Mouse (Mus musculus): Measurements from ENCODE around the gene Rpl41. TPM values are rescaled to one million over a fixed set of nuclear protein-coding genes. Genes with fewer than 3 reads are reported as not detected.

Rpl41 gene
- polyA plus RNA-seq, 1 experiment, result not detected

GRCm38 (mm10) chr10:128547361-128548032, 1.6 kb downstream of the Rpl41 start, which contains the start of gene Zc3h10:
TSS of gene Zc3h10 (minus strand) at chr10:128547774.
- WGBS, result under 1% methylated on average over 50 of the region's 50 CpGs
- H3K4me1 ChIP-seq (ENCODE audit: control insufficient read depth, insufficient read depth, low read length), result peaks cover 4% of the 10 kb centered on the region
- H3K27ac ChIP-seq (ENCODE audit: insufficient read depth, low read depth, low read length), result peak within 1 kb of the TSS; percentile 88
- no peak for TF ChIP-seq CTCF (IDR thresholded peaks at IDR 0.05; ENCODE audit: insufficient read depth, low read depth, low read length)
- TF ChIP-seq POLR2A (IDR thresholded peaks at IDR 0.05; ENCODE audit: insufficient read depth, low read depth, low read length), result peak; percentile 51
- H3K4me3 ChIP-seq (ENCODE audit: insufficient read depth, low read depth, low read length), result peak within 1 kb of the TSS; percentile 72

GRCm38 (mm10) chr10:128546787-128547186, 2.3 kb downstream of the Rpl41 start:
- Histone ChIP-seq H3K4me3 (ENCODE audit: insufficient read depth, low read depth, low read length) (peak overlapping the region; percentile 72), H3K4me1 (ENCODE audit: control insufficient read depth, insufficient read depth, low read length) (peaks cover 4% of the 10 kb centered on the region), H3K27ac (ENCODE audit: insufficient read depth, low read depth, low read length) (peak overlapping the region; percentile 60)
- WGBS, result 11% methylated on average over 7 of the region's 7 CpGs
- TF ChIP-seq CTCF (IDR thresholded peaks at IDR 0.05; ENCODE audit: insufficient read depth, low read depth, low read length) (no peak), POLR2A (IDR thresholded peaks at IDR 0.05; ENCODE audit: insufficient read depth, low read depth, low read length) (no peak)

- WGBS, result 7% methylated on average over 4 of the region's 4 CpGs
- H3K4me3 ChIP-seq (ENCODE audit: insufficient read depth, low read depth, low read length), result no peak overlapping the region
- TF ChIP-seq POLR2A (IDR thresholded peaks at IDR 0.05; ENCODE audit: insufficient read depth, low read depth, low read length) (no peak), CTCF (IDR thresholded peaks at IDR 0.05; ENCODE audit: insufficient read depth, low read depth, low read length) (no peak)
- H3K4me1 ChIP-seq (ENCODE audit: control insufficient read depth, insufficient read depth, low read length), result peaks cover 4% of the 10 kb centered on the region
- H3K27ac ChIP-seq (ENCODE audit: insufficient read depth, low read depth, low read length), result no peak overlapping the region; the same call in 1 of the 2 replicates
Measured at GRCm38 (mm10) chr10:128546361-128546760, 2.7 kb downstream of the Rpl41 start.

- Histone ChIP-seq H3K4me3 (ENCODE audit: insufficient read depth, low read depth, low read length) (no peak overlapping the region), H3K27ac (ENCODE audit: insufficient read depth, low read depth, low read length) (no peak overlapping the region), H3K4me1 (ENCODE audit: control insufficient read depth, insufficient read depth, low read length) (peaks cover 4% of the 10 kb centered on the region)
- TF ChIP-seq POLR2A (IDR thresholded peaks at IDR 0.05; ENCODE audit: insufficient read depth, low read depth, low read length) (no peak), CTCF (IDR thresholded peaks at IDR 0.05; ENCODE audit: insufficient read depth, low read depth, low read length) (no peak)
- WGBS, result 82% methylated on average over 3 of the region's 3 CpGs
Measured at GRCm38 (mm10) chr10:128545570-128545898, 3.6 kb downstream of the Rpl41 start.

GRCm38 (mm10) chr10:128544674-128545569, 4.2 kb downstream of the Rpl41 start:
- Histone ChIP-seq H3K4me1 (ENCODE audit: control insufficient read depth, insufficient read depth, low read length) (peaks cover 4% of the 10 kb centered on the region), H3K4me3 (ENCODE audit: insufficient read depth, low read depth, low read length) (no peak overlapping the region), H3K27ac (ENCODE audit: insufficient read depth, low read depth, low read length) (no peak overlapping the region)
- 92% methylated on average over 37 of the region's 37 CpGs for WGBS
- TF ChIP-seq CTCF (IDR thresholded peaks at IDR 0.05; ENCODE audit: insufficient read depth, low read depth, low read length) (no peak), POLR2A (IDR thresholded peaks at IDR 0.05; ENCODE audit: insufficient read depth, low read depth, low read length) (no peak)

- 97% methylated on average over 15 of the region's 15 CpGs for WGBS
- H3K27ac ChIP-seq (ENCODE audit: insufficient read depth, low read depth, low read length), result no peak overlapping the region
- no peaks in the 10 kb centered on the region for H3K4me1 ChIP-seq (ENCODE audit: control insufficient read depth, insufficient read depth, low read length)
- TF ChIP-seq CTCF (IDR thresholded peaks at IDR 0.05; ENCODE audit: insufficient read depth, low read depth, low read length) (no peak), POLR2A (IDR thresholded peaks at IDR 0.05; ENCODE audit: insufficient read depth, low read depth, low read length) (no peak)
- no peak overlapping the region for H3K4me3 ChIP-seq (ENCODE audit: insufficient read depth, low read depth, low read length)
Measured at GRCm38 (mm10) chr10:128544151-128544657, 4.9 kb downstream of the Rpl41 start.

GRCm38 (mm10) chr10:128543100-128543499, 6.0 kb downstream of the Rpl41 start:
- TF ChIP-seq CTCF (IDR thresholded peaks at IDR 0.05; ENCODE audit: insufficient read depth, low read depth, low read length), result no peak
- TF ChIP-seq POLR2A (IDR thresholded peaks at IDR 0.05; ENCODE audit: insufficient read depth, low read depth, low read length), result no peak
- WGBS, result 58% methylated on average over 2 of the region's 2 CpGs
- no peak overlapping the region for H3K27ac ChIP-seq (ENCODE audit: insufficient read depth, low read depth, low read length)
- H3K4me1 ChIP-seq (ENCODE audit: control insufficient read depth, insufficient read depth, low read length), result no peaks in the 10 kb centered on the region
- H3K4me3 ChIP-seq (ENCODE audit: insufficient read depth, low read depth, low read length), result no peak overlapping the region

- no peak for TF ChIP-seq POLR2A (IDR thresholded peaks at IDR 0.05; ENCODE audit: insufficient read depth, low read depth, low read length)
- TF ChIP-seq CTCF (IDR thresholded peaks at IDR 0.05; ENCODE audit: insufficient read depth, low read depth, low read length), result no peak
- Histone ChIP-seq H3K27ac (ENCODE audit: insufficient read depth, low read depth, low read length) (no peak overlapping the region), H3K4me3 (ENCODE audit: insufficient read depth, low read depth, low read length) (no peak overlapping the region), H3K4me1 (ENCODE audit: control insufficient read depth, insufficient read depth, low read length) (no peaks in the 10 kb centered on the region)
- 93% methylated on average over 1 of the region's 1 CpGs for WGBS
Measured at GRCm38 (mm10) chr10:128538340-128538870, 10.7 kb downstream of the Rpl41 start.

All from olfactory bulb, adult 2 months (tissue).